Mouse (Mus musculus): ENCODE results near the gene Plekhf1. TPM values are rescaled to one million over a fixed set of nuclear protein-coding genes. Genes with fewer than 3 reads are reported as not detected.
A peak's percentile ranks its signal among the peaks of the same experiment; 100 is the strongest.

The Plekhf1 gene
- total RNA-seq (2021), result 1 to 10 TPM; 2.1 to 2.6 TPM
- long read RNA-seq, experiment 1, full-length matches to known transcripts, result 1 of 3 reads
- long read RNA-seq, experiment 1, partial matches to known transcripts, result 0 of 3 reads
- long read RNA-seq, experiment 1, other reads (novel, unspliced or antisense), result 2 of 3 reads
- long read RNA-seq, experiment 2, full-length matches to known transcripts, result 3 of 3 reads
- long read RNA-seq, experiment 2, partial matches to known transcripts, result 0 of 3 reads
- long read RNA-seq, experiment 2, other reads (novel, unspliced or antisense), result 0 of 3 reads

DNA sequence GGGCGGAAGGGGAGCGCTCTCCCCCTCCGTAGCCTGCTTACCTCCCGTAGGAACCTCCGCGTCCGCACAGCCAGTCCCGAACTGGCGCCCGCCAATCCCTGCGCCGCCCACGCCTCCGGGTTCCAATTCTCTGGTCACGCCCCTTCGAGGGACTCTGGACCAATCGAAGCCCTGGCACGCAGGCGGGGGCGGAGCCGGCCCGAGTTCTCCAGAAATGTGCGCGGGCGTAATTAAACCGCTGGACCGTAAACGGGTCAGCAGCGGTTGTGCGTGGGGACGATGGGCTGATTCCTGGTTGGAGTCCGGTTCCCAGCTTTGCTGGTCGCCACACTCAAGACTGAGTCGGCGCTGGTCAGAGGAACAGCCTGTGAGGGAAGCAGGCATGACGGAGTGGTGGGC lies at the start of gene Plekhf1:
Plekhf1 (minus strand) TSS at position 117 of the 399 bp plus-strand sequence.
- H3K4me3 ChIP-seq, result peak within 1 kb of the TSS; percentile 53
- DNase-seq (ENCODE audit: low spot score in 2 of 2), result peak; percentile 63 to 72
- H3K27ac ChIP-seq, result peak within 1 kb of the TSS; percentile 58; the same call in 1 of the 2 replicates
- TF ChIP-seq CTCF (conservative IDR thresholded peaks at IDR 0.05), result no peak

DNA sequence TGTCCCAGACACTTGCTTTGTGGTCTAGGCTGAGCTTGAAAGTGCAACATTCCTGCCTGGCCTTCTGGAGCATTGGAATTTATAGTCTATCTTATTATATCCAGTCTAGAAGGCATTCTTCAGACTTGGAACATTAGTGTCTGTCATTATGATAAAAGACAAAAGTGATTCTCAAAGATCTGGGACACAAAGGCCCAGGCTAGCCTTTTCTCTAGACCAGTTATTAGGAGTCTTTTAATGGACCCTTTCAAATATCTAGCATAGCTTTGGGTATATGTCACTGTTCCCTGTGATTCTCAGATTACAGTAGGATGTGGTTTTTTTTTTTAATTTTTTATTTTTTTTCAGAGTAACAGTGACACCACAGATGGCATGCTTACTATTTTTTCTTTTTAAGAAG lies 44.7 kb upstream of the Plekhf1 start:
- no peak overlapping the region for H3K27ac ChIP-seq
- no peak overlapping the region for H3K4me3 ChIP-seq
- no peak for TF ChIP-seq CTCF (conservative IDR thresholded peaks at IDR 0.05)
- DNase-seq (ENCODE audit: low spot score in 2 of 2), result no peak

DNA sequence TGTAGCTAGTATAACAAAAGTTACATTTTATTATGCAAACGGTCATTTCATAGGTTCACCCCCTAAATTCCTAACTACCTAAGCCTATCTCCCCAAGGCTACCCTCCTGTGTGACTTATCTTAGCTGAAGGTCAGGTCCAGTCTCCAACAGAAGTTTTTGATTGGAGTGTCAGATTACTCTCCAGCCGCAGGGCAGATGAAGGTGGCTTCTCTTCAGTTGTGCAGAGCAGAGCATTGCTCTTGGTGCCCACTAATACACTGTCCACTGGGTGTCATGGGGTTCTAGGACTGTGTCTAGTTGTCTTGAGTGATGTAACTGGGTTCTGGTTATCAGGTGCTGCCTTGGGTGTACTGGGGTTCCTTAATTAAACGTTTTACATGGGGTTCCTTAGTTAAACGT lies 44.0 kb upstream of the Plekhf1 start:
- peak overlapping the region; percentile 92 for H3K27ac ChIP-seq
- H3K4me3 ChIP-seq, result peak overlapping the region; percentile 74
- DNase-seq (ENCODE audit: low spot score in 2 of 2), result no peak
- TF ChIP-seq CTCF (conservative IDR thresholded peaks at IDR 0.05), result no peak

DNA sequence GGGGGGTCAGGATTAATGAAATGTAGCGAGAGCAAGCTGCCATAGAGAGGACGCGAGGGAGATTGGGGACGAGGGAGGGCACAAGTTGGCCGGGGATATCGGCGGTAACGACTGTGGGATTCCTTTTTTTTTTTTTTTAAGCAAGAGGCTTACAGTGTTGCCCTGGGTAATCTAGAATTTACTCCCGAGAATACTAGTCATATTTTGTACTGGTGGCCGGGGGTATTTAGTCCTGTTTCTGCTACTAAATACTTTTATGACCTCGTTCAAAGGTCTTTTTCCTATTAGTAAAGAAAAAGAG lies 43.6 kb upstream of the Plekhf1 start:
- no peak for DNase-seq (ENCODE audit: low spot score in 2 of 2)
- TF ChIP-seq CTCF (conservative IDR thresholded peaks at IDR 0.05), result no peak
- Histone ChIP-seq H3K4me3 (peak overlapping the region; percentile 74), H3K27ac (peak overlapping the region; percentile 92)

DNA sequence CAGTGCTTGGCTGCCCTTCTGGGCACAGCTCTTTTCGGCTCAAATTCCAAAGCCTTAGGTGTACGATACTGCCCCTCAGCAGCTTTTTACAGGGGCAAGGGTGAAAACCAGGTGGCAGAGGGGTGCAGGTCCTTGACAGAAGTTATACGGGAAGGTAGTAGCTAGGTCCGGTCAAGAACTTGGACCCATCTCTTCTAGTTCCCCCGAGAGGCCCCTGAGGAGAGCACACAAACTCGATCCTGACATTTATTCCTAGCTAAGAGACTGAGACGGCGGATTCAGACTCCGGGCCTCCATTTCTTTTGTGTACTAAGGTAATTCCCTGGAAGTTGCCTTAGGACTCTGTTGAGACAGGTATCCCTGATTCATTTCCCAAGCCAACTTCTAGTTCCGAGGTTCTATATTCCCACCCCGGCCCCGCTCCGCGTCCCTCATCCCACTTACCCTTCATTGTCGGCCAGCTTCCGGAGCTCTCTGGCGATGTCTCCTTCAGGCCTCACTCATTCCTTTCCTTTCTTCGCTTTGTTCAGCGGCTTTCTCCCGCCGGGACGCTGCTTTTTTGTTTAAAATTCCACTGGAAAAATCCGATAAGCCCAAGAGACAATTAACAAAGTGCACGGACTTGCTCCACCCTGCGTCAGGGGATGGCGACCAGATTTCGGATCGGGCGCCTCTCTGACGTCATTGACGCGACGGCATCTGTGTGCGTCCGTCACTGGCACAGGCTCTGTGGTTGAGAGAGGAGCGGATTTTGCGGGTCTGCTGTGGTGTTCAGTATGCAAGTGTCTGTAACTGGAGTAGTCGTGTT lies 43.1 kb upstream of the Plekhf1 start, which contains the start of gene Pop4:
Pop4 (minus strand) TSS at position 721 of the 808 bp plus-strand sequence.
- peak within 1 kb of the TSS; percentile 74 for H3K4me3 ChIP-seq
- TF ChIP-seq CTCF (conservative IDR thresholded peaks at IDR 0.05), result no peak
- peak; percentile 90 to 97 for DNase-seq (ENCODE audit: low spot score in 2 of 2)
- peak within 1 kb of the TSS; percentile 92 for H3K27ac ChIP-seq

DNA sequence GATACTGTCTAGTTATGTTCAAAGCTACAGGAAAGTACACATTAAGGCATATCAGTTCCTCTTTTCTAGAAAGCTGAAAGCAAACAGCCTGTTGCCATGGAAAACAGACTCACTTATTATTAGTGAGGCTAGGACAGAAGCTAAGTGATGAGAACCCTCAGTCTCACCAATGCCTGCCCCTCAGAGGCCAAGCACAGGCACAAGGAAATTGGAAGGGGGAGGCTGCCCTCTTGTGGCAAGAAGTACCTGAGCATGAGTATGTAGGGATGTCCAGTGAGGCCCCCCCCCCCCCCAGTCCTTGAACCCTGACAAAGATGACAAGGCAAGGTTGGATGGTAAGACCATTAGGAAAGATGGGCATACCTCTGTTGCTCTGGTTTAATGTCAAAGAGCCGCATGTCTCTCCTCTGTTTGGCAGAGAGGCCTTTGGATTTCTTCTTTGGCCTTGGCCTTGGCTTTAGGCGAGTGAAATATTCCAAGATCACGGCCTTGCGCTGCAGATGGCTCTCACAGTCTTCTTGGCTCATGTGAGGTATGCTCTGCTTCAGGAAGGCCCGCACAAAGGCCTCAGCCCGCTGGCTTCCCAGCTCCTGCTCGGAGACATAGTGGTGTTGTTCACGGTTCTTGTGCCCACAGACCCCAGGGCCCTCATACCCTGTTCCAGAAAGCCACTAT lies 39.3 kb upstream of the Plekhf1 start:
- TF ChIP-seq CTCF (conservative IDR thresholded peaks at IDR 0.05), result peak; percentile 74
- peak in 1 of 2 experiments; percentile 20 for DNase-seq (ENCODE audit: low spot score in 2 of 2)
- Histone ChIP-seq H3K4me3 (no peak overlapping the region), H3K27ac (no peak overlapping the region)

DNA sequence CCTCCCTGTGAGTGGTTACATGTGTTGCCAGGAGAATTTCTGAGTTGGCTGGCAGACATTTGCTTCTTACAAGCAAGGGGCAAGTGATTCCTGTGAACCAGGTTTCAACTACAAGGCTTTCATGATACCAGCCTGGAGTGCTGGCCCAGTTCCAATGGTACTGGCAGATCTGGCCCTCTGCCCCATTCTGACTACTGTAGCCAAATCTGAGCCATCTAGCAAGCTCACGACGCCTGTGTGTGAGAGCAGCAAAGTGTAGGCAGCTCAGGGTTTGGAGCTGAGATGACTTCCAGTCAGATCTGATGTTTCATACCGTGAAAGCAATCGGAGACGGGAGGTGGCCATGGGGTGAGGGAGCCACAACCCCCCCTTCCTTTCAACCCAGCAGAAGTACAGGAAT lies 34.6 kb upstream of the Plekhf1 start:
- no peak overlapping the region for H3K27ac ChIP-seq
- no peak overlapping the region for H3K4me3 ChIP-seq
- no peak for TF ChIP-seq CTCF (conservative IDR thresholded peaks at IDR 0.05)
- DNase-seq (ENCODE audit: low spot score in 2 of 2), result peak in 1 of 2 experiments; percentile 20

DNA sequence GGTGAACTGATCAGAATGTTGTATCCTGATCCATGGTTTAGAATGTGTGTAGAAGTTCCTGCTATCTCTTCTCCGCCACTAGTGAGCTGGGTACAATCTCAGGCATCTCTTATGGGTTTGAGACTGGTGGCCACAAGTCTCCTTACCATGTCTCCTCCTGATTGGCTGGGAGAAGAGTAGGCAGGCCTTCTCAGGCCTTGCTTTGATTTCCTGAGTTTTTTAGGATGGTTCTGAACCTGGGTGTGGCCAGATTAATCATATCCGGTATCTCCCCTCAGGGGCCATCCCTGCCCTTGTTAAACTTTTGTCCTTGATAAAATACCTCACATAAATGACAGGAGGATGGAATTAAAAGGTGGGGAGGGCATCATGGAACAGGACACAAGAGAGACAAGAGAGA lies 31.8 kb upstream of the Plekhf1 start:
- Histone ChIP-seq H3K4me3 (no peak overlapping the region), H3K27ac (no peak overlapping the region)
- DNase-seq (ENCODE audit: low spot score in 2 of 2), result no peak
- TF ChIP-seq CTCF (conservative IDR thresholded peaks at IDR 0.05), result no peak

DNA sequence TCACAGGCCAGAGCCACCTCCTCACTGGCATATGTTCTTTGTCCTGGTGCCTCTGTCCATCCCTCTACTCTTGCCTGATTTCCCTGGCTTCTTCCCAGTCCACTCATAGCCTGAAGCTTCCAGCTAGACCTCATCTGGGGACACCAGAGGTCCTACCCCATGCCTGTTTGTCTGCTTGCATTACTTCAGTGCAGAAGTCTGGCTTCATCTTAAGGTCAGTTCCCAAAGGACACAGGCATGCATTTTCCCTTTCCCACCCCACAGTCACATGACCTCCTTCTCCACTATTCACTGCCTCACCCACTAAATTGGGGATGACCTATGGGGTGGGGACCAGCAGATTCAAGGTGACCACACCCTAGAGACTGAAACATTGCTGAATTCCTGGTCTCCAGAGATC lies 25.6 kb upstream of the Plekhf1 start:
- Histone ChIP-seq H3K27ac (no peak overlapping the region), H3K4me3 (no peak overlapping the region)
- TF ChIP-seq CTCF (conservative IDR thresholded peaks at IDR 0.05), result no peak
- no peak for DNase-seq (ENCODE audit: low spot score in 2 of 2)

DNA sequence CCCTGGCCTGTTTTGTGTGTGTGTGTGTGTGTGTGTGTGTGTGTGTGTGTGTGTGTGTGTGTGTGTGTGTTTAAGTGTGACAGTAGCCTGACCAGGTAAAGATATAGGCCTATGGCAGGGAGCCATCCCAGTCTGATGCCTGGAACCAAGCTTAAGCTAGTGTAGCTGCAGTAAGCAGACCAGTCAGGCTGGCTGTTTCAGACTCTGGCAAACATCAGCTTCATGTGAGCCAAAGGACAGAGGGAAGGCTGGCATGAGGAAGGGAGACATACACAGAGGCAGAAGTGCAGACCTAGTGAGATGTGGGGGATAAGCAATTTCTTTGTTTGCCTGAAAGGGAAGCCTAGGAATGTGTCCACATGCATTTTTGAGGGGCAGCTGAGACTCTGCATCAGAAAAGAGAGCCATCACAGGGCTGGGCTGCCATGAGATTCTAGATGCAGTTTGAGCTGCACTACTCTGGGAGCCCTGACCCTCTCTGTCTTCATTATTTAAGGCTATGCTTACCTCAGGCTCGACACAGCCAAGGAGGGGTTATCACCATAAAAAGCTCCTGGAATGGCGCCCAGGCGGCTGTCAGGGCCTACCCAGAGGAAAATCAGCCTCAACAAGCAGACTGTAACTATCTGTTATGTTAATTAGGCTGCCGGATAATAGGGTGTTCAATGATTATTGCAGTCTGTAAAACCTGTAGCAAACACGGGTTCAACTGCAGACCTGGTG lies 23.8 kb upstream of the Plekhf1 start:
- TF ChIP-seq CTCF (conservative IDR thresholded peaks at IDR 0.05), result no peak
- no peak overlapping the region for H3K4me3 ChIP-seq
- H3K27ac ChIP-seq, result no peak overlapping the region
- no peak for DNase-seq (ENCODE audit: low spot score in 2 of 2)

DNA sequence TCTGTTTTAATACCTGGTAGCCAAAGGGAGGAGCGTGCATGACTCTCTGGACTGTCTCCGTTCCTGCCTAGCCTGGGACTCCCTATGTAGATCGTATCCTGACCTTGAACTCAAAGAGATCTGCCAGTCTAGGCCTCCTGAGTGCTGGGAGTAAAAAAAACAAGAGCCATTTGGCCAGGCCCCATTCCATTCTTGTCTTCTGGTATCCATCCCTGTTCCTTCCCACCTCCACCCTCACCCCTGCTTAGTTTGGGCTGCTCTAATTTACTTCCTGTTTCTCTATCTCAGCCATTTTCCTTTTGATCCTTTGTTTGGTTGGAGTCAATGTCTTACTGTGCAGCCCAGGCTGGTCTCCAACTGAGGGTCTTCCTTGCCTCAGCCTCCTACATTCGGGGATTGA lies 14.6 kb upstream of the Plekhf1 start:
- DNase-seq (ENCODE audit: low spot score in 2 of 2), result no peak
- H3K27ac ChIP-seq, result no peak overlapping the region
- no peak for TF ChIP-seq CTCF (conservative IDR thresholded peaks at IDR 0.05)

DNA sequence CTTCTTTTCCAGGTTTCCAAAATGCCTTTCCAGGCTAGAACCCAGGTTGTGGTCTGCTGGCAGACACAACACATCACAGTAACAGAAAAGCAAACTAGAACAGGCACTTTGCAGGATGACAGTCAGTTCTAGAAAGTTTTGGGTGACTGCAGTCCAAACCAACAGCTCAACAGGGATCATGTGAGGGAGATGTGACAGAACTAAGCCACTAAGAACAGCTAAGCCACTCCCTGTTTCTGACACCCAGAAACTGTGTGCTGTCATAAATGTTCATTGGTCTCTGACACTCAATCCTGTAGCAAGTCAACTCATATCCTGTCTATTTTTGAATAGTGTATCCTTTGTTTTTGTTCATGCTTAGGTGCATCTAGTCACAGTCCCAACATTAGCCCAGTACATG lies 9.3 kb upstream of the Plekhf1 start:
- TF ChIP-seq CTCF (conservative IDR thresholded peaks at IDR 0.05), result no peak
- H3K4me3 ChIP-seq, result no peak overlapping the region
- no peak for DNase-seq (ENCODE audit: low spot score in 2 of 2)
- H3K27ac ChIP-seq, result no peak overlapping the region

More for the DNA sequence above, 14.6 kb upstream of the Plekhf1 start:
- no peak overlapping the region for H3K4me3 ChIP-seq

Measured in layer of hippocampus, adult 2 months (tissue).